Mouse (Mus musculus): ENCODE data around the gene Rps27rt. TPM values are rescaled to one million over a fixed set of nuclear protein-coding genes. Genes with fewer than 3 reads are reported as not detected.

Gene Rps27rt
- total RNA-seq, 1 experiment, result 181 TPM

DNA sequence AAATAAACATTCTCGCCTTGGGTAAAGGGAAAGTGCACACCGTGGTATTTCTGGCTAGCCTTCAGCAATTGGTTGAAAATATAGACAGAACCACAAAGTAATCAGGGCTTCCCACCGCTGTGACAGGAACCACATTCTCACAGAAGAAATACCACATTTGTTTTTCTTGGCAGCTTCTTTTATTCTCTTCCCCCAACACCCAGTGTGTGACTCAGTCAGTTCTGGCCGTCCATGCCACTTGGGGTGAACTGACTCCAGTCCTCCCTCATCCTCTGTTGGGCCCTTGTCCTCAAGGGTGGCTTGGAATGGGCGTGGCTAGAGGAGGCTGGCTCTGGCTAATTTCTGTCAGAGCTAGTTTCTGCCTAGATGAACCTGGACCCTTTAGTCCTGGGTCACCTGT, 34.1 kb downstream of the Rps27rt start:
- no peak overlapping the region for H3K9ac ChIP-seq (ENCODE audit: insufficient read depth, low read depth, low read length, poor library complexity, severe bottlenecking)
- H3K27ac ChIP-seq (ENCODE audit: insufficient read depth, low read depth, low read length, poor library complexity, severe bottlenecking), result no peak overlapping the region
- in situ Hi-C loops (cut with MboI; ENCODE audit: low sequenced_read_pairs in 2 of 2, unreplicated experiment in 2 of 2), result no loop called here
- no peak overlapping the region for H3K4me3 ChIP-seq (ENCODE audit: insufficient read depth in 1 of 2, low read depth in 1 of 2, low read length in 2 of 2, poor library complexity in 1 of 2, severe bottlenecking in 1 of 2)
- no peaks in the 10 kb centered on the region for H3K4me1 ChIP-seq (ENCODE audit: control insufficient read depth in 2 of 2, insufficient read depth in 2 of 2, low read length in 2 of 2, poor library complexity in 1 of 2)
- TF ChIP-seq ZNF384 (IDR thresholded peaks at IDR 0.05; ENCODE audit: low read depth, low read length) (no peak), HCFC1 (IDR thresholded peaks at IDR 0.05; ENCODE audit: borderline replicate concordance, insufficient read depth, low read length) (no peak), MAFK (IDR thresholded peaks at IDR 0.05; ENCODE audit: insufficient read depth, low read depth, low read length) (no peak), ZC3H11A (IDR thresholded peaks at IDR 0.05; ENCODE audit: borderline replicate concordance, low read depth, low read length) (no peak), CHD2 (IDR thresholded peaks at IDR 0.05; ENCODE audit: low read depth, low read length) (no peak)
- H3K9me3 ChIP-seq (ENCODE audit: control insufficient read depth, insufficient read depth, low read depth, low read length), result no peaks in the 10 kb centered on the region
- no peak for DNase-seq (ENCODE audit: low read depth, low spot score)
- no peaks in the 10 kb centered on the region for H3K36me3 ChIP-seq (ENCODE audit: control insufficient read depth, insufficient read depth, low read length, poor library complexity, severe bottlenecking)

DNA sequence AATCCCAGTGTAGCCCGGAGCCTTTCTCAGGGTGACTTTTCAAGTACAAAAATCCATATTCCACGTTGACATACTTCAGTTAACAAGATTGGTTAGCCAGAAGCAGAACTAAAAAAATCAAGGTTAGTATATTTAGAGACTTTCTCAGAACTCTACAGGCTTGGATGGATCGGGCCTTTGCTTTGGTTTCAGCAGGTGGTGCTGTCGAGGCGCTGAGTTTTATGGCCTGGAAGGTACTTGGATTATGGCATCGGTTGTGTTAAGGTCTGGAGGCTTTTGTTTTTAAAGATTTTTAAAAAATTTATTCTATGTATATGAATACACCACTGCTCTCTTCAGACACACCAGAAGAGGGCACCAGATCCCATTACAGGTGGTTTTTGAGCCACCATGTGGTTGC, 37.0 kb downstream of the Rps27rt start:
- Histone ChIP-seq H3K27ac (ENCODE audit: insufficient read depth, low read depth, low read length, poor library complexity, severe bottlenecking) (no peak overlapping the region), H3K4me1 (ENCODE audit: control insufficient read depth in 2 of 2, insufficient read depth in 2 of 2, low read length in 2 of 2, poor library complexity in 1 of 2) (no peaks in the 10 kb centered on the region), H3K4me3 (ENCODE audit: insufficient read depth in 1 of 2, low read depth in 1 of 2, low read length in 2 of 2, poor library complexity in 1 of 2, severe bottlenecking in 1 of 2) (no peak overlapping the region), H3K36me3 (ENCODE audit: control insufficient read depth, insufficient read depth, low read length, poor library complexity, severe bottlenecking) (no peaks in the 10 kb centered on the region), H3K9me3 (ENCODE audit: control insufficient read depth, insufficient read depth, low read depth, low read length) (no peaks in the 10 kb centered on the region), H3K9ac (ENCODE audit: insufficient read depth, low read depth, low read length, poor library complexity, severe bottlenecking) (no peak overlapping the region)
- DNase-seq (ENCODE audit: low read depth, low spot score), result no peak
- in situ Hi-C loops (cut with MboI; ENCODE audit: low sequenced_read_pairs in 2 of 2, unreplicated experiment in 2 of 2), result no loop called here
- TF ChIP-seq MAFK (IDR thresholded peaks at IDR 0.05; ENCODE audit: insufficient read depth, low read depth, low read length), result no peak
- no peak for TF ChIP-seq CHD2 (IDR thresholded peaks at IDR 0.05; ENCODE audit: low read depth, low read length)
- no peak for TF ChIP-seq ZNF384 (IDR thresholded peaks at IDR 0.05; ENCODE audit: low read depth, low read length)
- TF ChIP-seq HCFC1 (IDR thresholded peaks at IDR 0.05; ENCODE audit: borderline replicate concordance, insufficient read depth, low read length), result no peak
- TF ChIP-seq ZC3H11A (IDR thresholded peaks at IDR 0.05; ENCODE audit: borderline replicate concordance, low read depth, low read length), result no peak

DNA sequence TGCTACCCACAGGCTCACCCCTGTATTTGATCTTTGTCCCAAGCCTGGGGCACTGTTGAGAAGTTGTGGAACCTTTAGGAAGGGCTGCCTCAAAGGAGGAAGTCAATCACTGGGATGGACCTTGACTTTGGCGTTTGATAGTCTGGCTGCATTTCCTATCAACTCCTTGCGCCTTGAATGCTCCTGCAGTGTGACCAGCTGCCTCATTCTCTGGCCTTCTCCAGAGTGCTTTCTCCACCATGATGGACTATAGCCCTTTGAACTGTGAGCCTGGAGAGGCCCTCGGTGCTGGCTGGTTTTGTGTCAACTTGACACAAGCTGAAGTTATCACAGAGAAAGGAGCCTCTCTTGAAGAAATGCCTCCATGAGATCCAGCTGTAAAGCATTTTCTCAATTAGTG, 37.9 kb downstream of the Rps27rt start:
- no peak for DNase-seq (ENCODE audit: low read depth, low spot score)
- Histone ChIP-seq H3K27ac (ENCODE audit: insufficient read depth, low read depth, low read length, poor library complexity, severe bottlenecking) (no peak overlapping the region), H3K4me1 (ENCODE audit: control insufficient read depth in 2 of 2, insufficient read depth in 2 of 2, low read length in 2 of 2, poor library complexity in 1 of 2) (no peaks in the 10 kb centered on the region), H3K9ac (ENCODE audit: insufficient read depth, low read depth, low read length, poor library complexity, severe bottlenecking) (no peak overlapping the region), H3K4me3 (ENCODE audit: insufficient read depth in 1 of 2, low read depth in 1 of 2, low read length in 2 of 2, poor library complexity in 1 of 2, severe bottlenecking in 1 of 2) (no peak overlapping the region), H3K9me3 (ENCODE audit: control insufficient read depth, insufficient read depth, low read depth, low read length) (no peaks in the 10 kb centered on the region), H3K36me3 (ENCODE audit: control insufficient read depth, insufficient read depth, low read length, poor library complexity, severe bottlenecking) (no peaks in the 10 kb centered on the region)
- in situ Hi-C loops (cut with MboI; ENCODE audit: low sequenced_read_pairs in 2 of 2, unreplicated experiment in 2 of 2), result no loop called here
- TF ChIP-seq HCFC1 (IDR thresholded peaks at IDR 0.05; ENCODE audit: borderline replicate concordance, insufficient read depth, low read length), result no peak
- no peak for TF ChIP-seq ZC3H11A (IDR thresholded peaks at IDR 0.05; ENCODE audit: borderline replicate concordance, low read depth, low read length)
- TF ChIP-seq MAFK (IDR thresholded peaks at IDR 0.05; ENCODE audit: insufficient read depth, low read depth, low read length), result no peak
- TF ChIP-seq CHD2 (IDR thresholded peaks at IDR 0.05; ENCODE audit: low read depth, low read length), result no peak

DNA sequence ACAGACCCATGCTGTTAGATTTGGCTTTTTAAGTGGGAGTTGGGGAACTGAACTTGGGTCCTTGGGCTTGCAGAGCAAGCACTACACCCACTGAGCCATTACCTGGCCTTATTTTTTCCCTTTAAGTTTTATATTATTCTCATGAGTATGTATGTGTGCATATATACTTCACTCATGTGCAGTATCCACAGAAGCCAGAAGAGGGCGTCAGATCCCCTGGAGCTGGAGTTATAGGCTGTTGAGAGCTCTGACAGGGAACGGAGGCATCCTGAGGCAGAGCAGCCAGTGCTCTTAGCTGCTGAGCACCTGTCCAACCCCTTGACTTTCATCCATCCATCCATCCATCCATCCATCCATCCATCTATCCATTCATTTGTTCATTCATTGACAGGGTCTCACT, 45.9 kb downstream of the Rps27rt start:
- Histone ChIP-seq H3K9me3 (ENCODE audit: control insufficient read depth, insufficient read depth, low read depth, low read length) (no peaks in the 10 kb centered on the region), H3K27ac (ENCODE audit: insufficient read depth, low read depth, low read length, poor library complexity, severe bottlenecking) (no peak overlapping the region), H3K4me1 (ENCODE audit: control insufficient read depth in 2 of 2, insufficient read depth in 2 of 2, low read length in 2 of 2, poor library complexity in 1 of 2) (peaks cover 2 to 16% of the 10 kb centered on the region in 2 experiments; a peak in 3 of 4 replicates), H3K9ac (ENCODE audit: insufficient read depth, low read depth, low read length, poor library complexity, severe bottlenecking) (no peak overlapping the region), H3K4me3 (ENCODE audit: insufficient read depth in 1 of 2, low read depth in 1 of 2, low read length in 2 of 2, poor library complexity in 1 of 2, severe bottlenecking in 1 of 2) (no peak overlapping the region), H3K36me3 (ENCODE audit: control insufficient read depth, insufficient read depth, low read length, poor library complexity, severe bottlenecking) (no peaks in the 10 kb centered on the region)
- DNase-seq (ENCODE audit: low read depth, low spot score), result no peak
- in situ Hi-C loops (cut with MboI; ENCODE audit: low sequenced_read_pairs in 2 of 2, unreplicated experiment in 2 of 2), result no loop called here
- TF ChIP-seq ZNF384 (IDR thresholded peaks at IDR 0.05; ENCODE audit: low read depth, low read length) (no peak), MAFK (IDR thresholded peaks at IDR 0.05; ENCODE audit: insufficient read depth, low read depth, low read length) (no peak), ZC3H11A (IDR thresholded peaks at IDR 0.05; ENCODE audit: borderline replicate concordance, low read depth, low read length) (no peak), CHD2 (IDR thresholded peaks at IDR 0.05; ENCODE audit: low read depth, low read length) (no peak), HCFC1 (IDR thresholded peaks at IDR 0.05; ENCODE audit: borderline replicate concordance, insufficient read depth, low read length) (no peak)

DNA sequence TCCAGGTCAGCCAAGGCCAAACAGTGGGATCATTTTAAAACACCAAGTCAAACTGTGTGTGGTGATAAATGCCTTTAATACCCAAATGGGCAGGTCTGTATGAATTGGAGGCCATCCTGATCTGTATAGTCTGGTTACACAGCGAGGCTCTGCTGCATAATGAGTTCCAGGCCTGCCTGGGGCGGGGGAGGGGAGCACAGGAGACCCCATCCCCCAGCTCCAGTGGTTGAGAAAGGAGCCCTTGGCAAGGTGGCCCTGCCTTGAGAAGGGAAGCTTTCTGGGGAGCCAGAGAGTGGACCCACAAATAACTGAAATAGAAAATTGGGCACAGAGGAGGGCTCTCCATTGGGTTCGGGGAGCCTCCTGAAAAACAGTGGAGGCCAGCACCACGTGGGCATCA, 47.2 kb downstream of the Rps27rt start:
- in situ Hi-C loops (cut with MboI; ENCODE audit: low sequenced_read_pairs in 2 of 2, unreplicated experiment in 2 of 2), result no loop called here
- no peaks in the 10 kb centered on the region for H3K9me3 ChIP-seq (ENCODE audit: control insufficient read depth, insufficient read depth, low read depth, low read length)
- no peak overlapping the region for H3K4me3 ChIP-seq (ENCODE audit: insufficient read depth in 1 of 2, low read depth in 1 of 2, low read length in 2 of 2, poor library complexity in 1 of 2, severe bottlenecking in 1 of 2)
- H3K9ac ChIP-seq (ENCODE audit: insufficient read depth, low read depth, low read length, poor library complexity, severe bottlenecking), result no peak overlapping the region
- H3K4me1 ChIP-seq (ENCODE audit: control insufficient read depth in 2 of 2, insufficient read depth in 2 of 2, low read length in 2 of 2, poor library complexity in 1 of 2), result peaks cover 2 to 16% of the 10 kb centered on the region in 2 experiments; a peak in 3 of 4 replicates
- H3K36me3 ChIP-seq (ENCODE audit: control insufficient read depth, insufficient read depth, low read length, poor library complexity, severe bottlenecking), result no peaks in the 10 kb centered on the region
- H3K27ac ChIP-seq (ENCODE audit: insufficient read depth, low read depth, low read length, poor library complexity, severe bottlenecking), result no peak overlapping the region
- TF ChIP-seq CHD2 (IDR thresholded peaks at IDR 0.05; ENCODE audit: low read depth, low read length) (no peak), MAFK (IDR thresholded peaks at IDR 0.05; ENCODE audit: insufficient read depth, low read depth, low read length) (no peak), ZC3H11A (IDR thresholded peaks at IDR 0.05; ENCODE audit: borderline replicate concordance, low read depth, low read length) (no peak), ZNF384 (IDR thresholded peaks at IDR 0.05; ENCODE audit: low read depth, low read length) (no peak), HCFC1 (IDR thresholded peaks at IDR 0.05; ENCODE audit: borderline replicate concordance, insufficient read depth, low read length) (no peak)
- DNase-seq (ENCODE audit: low read depth, low spot score), result no peak
